Mouse (Mus musculus) kidney, postnatal 0 days (tissue): ENCODE data around the gene Gdf10. TPM values are rescaled to one million over a fixed set of nuclear protein-coding genes. Genes with fewer than 3 reads are reported as not detected.

Experiments
- ATAC-seq: fragments of 200-750 bp; cut with Nextera tagmentation; replicated peaks from 2 replicates; pipeline ENCODE4 v1.8.0; 2017; ENCODE audit warnings: low read depth, moderate number of reproducible peaks, moderate TSS enrichment, moderate library complexity; ENCODE audit not compliant: low FRiP score
- DNase-seq: peaks from one replicate; pipeline ENCODE4 v3.0.0-alpha.2; 2016; ENCODE audit warnings: low spot score
- H3K27ac ChIP-seq: fragments of 300-500 bp; sonication (generic); 2 replicates; pipeline ENCODE4 v1.5.1; 2014; ENCODE audit warnings: mild to moderate bottlenecking
- H3K27me3 ChIP-seq: fragments of 300-500 bp; sonication (generic); 2 replicates; pipeline ENCODE4 v1.6.1; 2014; ENCODE audit warnings: low read length, mixed read lengths; ENCODE audit not compliant: insufficient read depth
- H3K36me3 ChIP-seq: fragments of 300-500 bp; sonication (generic); 2 replicates; pipeline ENCODE4 v1.6.1; 2014; ENCODE audit warnings: low read length, mixed read lengths; ENCODE audit not compliant: insufficient read depth
- H3K4me1 ChIP-seq: fragments of 300-500 bp; sonication (generic); replicated peaks from 2 replicates; pipeline ENCODE4 v1.6.1; 2014; ENCODE audit warnings: antibody characterized with exemption, low read length, mixed read lengths; ENCODE audit not compliant: insufficient read depth
- H3K4me2 ChIP-seq: fragments of 300-500 bp; sonication (generic); 2 replicates; pipeline ENCODE4 v1.6.1; 2014; ENCODE audit warnings: mild to moderate bottlenecking, low read length, moderate library complexity, mixed read lengths
- H3K4me3 ChIP-seq: fragments of 300-500 bp; sonication (generic); replicated peaks from 2 replicates; pipeline ENCODE4 v1.5.1; 2014; ENCODE audit warnings: low read depth, low read length
- H3K9ac ChIP-seq: fragments of 300-500 bp; sonication (generic); 2 replicates; pipeline ENCODE4 v1.6.1; 2014; ENCODE audit warnings: low read depth, low read length
- H3K9me3 ChIP-seq: fragments of 300-500 bp; sonication (generic); replicated peaks from 2 replicates; pipeline ENCODE4 v1.6.1; 2016; ENCODE audit warnings: low read length, inconsistent platforms, mixed read lengths
- CTCF ChIP-seq: IDR thresholded peaks from 2 replicates; pipeline ENCODE4 v1.5.1; 2016; ENCODE audit warnings: antibody characterized with exemption, low read depth, mild to moderate bottlenecking, moderate library complexity
- WGBS: fragments of 180-500 bp; shearing (Covaris S2); extraction: QIAGEN DNeasy Blood & Tissue Kit; methylation state at CpG from one replicate; pipeline ENCODE4 v1.1.7; 2014; 5-methylcytosine and 5-hydroxymethylcytosine counted together
- polyA plus RNA-seq: library from polyadenylated mRNA; unstranded; fragments of >200 nt; fragmentation: Nextera tagmentation; extraction: Ambion mirVana; gene quantifications from 2 replicates; pipeline ENCODE4 v1.2.1, GENCODE M21; 2015

Gene Gdf10
- polyA plus RNA-seq, 1 experiment from 2014 or later: 3.1 TPM

DNA sequence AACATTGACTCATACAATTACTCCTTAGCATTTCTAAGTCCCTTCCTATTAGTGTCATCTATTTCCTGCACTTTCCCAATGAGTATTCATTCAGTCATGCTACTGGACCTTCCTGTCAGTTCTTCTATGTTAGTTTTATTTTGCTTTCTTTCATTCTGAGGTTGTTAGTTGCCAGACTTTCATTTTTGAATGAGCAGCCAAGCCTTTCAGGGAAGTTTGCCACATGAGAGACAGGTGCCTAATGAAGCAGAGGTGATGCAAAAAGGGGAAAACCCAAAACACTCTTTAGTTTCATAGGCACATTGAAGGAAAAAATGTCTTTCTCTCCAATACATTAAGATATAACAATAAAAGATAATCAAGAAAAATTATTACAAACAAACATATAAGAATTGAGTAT lies 18.5 kb upstream of the Gdf10 start:
- Histone ChIP-seq H3K4me3 (no peak overlapping the region), H3K36me3 (no peaks in the 10 kb centered on the region), H3K4me2 (no peak overlapping the region), H3K9ac (no peak overlapping the region), H3K9me3 (no peaks in the 10 kb centered on the region), H3K4me1 (no peaks in the 10 kb centered on the region), H3K27ac (no peak overlapping the region), H3K27me3 (no peaks in the 10 kb centered on the region)
- no peak for TF ChIP-seq CTCF
- ATAC-seq (no peak), DNase-seq (no peak)

DNA sequence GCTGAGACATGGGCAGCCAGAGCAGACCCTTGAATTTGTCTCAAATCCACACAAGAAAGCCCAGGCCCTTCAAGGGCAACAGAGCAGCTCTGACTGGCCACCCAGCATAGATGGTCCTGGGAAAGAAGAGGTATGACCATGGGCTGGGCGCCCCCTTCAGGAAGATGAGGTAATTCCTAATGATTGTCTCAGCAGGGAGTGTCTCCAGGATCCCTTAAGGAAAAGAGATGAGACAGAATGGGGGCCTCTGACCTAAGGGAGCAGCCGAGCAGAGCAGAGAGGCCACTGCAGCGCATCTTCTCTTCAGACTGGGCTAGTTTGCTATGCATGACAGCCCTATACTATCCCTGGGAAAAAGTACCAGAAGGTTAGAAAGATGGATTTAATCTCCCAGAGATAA lies 9.7 kb upstream of the Gdf10 start:
- WGBS: 14% methylated on average over 3 of the region's 3 CpGs
- DNase-seq (peak; percentile 79), ATAC-seq (peak; percentile 54)
- Histone ChIP-seq H3K9ac (no peak overlapping the region), H3K27me3 (peaks cover 5% of the 10 kb centered on the region; the same call in 1 of the 2 replicates), H3K4me2 (no peak overlapping the region), H3K36me3 (no peaks in the 10 kb centered on the region), H3K9me3 (no peaks in the 10 kb centered on the region), H3K4me3 (no peak overlapping the region), H3K27ac (no peak overlapping the region), H3K4me1 (no peaks in the 10 kb centered on the region)
- TF ChIP-seq CTCF: peak; percentile 78

DNA sequence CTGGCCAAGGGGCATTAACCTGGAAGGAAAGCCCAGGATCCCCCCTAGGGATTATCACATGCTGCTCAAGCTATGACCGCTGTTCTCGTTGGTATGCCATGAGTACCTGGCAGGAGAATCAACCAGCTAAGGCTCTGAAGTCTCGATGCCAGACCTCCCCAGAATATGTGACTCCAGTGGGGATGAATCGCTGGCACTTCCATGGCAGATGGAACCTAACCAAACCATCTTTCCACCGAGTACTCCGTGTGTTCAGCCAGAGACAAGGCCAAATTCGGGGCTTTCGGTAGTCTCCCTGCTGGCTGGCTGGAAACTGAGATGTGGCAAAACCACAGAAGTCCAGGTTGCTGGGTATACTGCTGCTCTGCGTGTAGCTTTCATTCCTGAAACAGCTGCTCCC lies 9.2 kb upstream of the Gdf10 start:
- H3K4me2 ChIP-seq: no peak overlapping the region
- H3K27ac ChIP-seq: no peak overlapping the region
- no peaks in the 10 kb centered on the region for H3K36me3 ChIP-seq
- H3K27me3 ChIP-seq: peaks cover 8% of the 10 kb centered on the region; the same call in 1 of the 2 replicates
- H3K4me1 ChIP-seq: no peaks in the 10 kb centered on the region
- DNase-seq: no peak
- H3K4me3 ChIP-seq: no peak overlapping the region
- H3K9ac ChIP-seq: no peak overlapping the region
- ATAC-seq: no peak
- H3K9me3 ChIP-seq: no peaks in the 10 kb centered on the region
- no peak for TF ChIP-seq CTCF
- WGBS: 89% methylated on average over 9 of the region's 9 CpGs

DNA sequence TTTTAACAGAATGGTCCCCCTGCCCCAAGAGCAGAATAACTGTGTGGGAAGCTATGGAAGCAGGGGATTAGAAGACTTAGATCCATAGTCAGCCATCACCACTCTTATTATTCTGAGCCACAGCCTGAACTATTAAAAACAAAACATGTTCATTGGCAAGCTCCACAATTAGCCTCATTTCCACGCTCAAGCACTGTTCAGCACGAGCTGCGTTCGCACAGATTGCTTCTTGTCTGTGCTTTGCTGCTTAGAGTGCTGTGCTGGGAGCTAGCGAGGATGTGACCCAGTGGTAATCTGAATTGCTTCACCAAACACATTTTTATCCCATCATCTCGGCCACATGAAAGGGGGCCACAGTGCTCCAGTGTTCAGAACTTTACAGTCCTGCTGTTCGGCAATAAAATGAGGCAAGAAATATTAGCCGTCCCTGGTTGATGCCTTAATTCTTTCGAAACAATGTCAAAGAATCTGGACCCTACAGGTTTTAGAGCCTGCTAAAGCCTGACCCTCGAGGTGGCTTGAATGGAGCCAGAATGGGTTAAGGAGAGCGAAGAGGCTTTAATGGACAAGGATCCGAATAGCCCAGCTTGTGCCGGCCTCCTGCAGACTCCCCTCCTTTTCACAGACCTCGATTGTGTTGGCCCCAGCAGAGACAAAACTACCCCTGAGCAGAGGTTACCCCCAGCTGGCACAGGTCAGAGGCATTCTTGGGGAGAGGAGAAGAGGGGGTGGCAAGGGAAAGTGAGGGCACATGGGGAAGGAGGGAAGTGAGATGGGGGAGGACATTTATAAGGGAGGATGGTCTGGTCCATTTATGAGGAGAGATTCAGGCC lies 2.4 kb upstream of the Gdf10 start:
- Histone ChIP-seq H3K9me3 (no peaks in the 10 kb centered on the region), H3K27ac (no peak overlapping the region), H3K4me2 (no peak overlapping the region), H3K4me3 (no peak overlapping the region), H3K36me3 (no peaks in the 10 kb centered on the region), H3K4me1 (0 out of 2 replicates have a peak, but pooled peaks cover 3% of the 10 kb centered on the region), H3K9ac (no peak overlapping the region), H3K27me3 (peaks cover 31% of the 10 kb centered on the region)
- ATAC-seq (no peak), DNase-seq (no peak)
- TF ChIP-seq CTCF: no peak
- 37% methylated on average over 14 of the region's 14 CpGs for WGBS

DNA sequence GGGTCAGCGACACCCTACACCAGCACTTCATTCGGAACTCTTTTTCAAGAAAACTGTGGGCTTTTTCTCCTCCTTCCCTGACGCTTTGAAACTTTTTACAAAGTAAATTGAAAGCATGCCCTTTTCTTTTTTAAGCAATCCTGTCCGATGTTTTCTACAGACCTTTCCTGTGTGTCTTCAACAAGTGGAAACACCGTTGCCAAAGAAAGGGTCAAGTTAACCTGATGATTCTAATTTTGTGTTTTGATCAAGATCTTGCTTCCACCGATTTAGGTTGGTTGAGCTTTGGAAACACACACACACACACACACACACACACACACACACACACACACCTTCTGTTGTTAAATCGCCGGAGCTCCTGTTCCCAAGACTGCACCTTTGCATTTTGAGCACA lies 618 bp upstream of the Gdf10 start:
- ATAC-seq (no peak), DNase-seq (no peak)
- Histone ChIP-seq H3K4me3 (peak overlapping the region; percentile 51), H3K27me3 (peaks cover 31% of the 10 kb centered on the region), H3K36me3 (no peaks in the 10 kb centered on the region), H3K4me2 (peak overlapping the region; percentile 96), H3K27ac (no peak overlapping the region), H3K4me1 (0 out of 2 replicates have a peak, but pooled peaks cover 3% of the 10 kb centered on the region), H3K9me3 (no peaks in the 10 kb centered on the region), H3K9ac (0 out of 2 replicates have a peak overlapping the region, but pooled peaks have one; percentile 37)
- no peak for TF ChIP-seq CTCF
- WGBS: 16% methylated on average over 8 of the region's 8 CpGs

DNA sequence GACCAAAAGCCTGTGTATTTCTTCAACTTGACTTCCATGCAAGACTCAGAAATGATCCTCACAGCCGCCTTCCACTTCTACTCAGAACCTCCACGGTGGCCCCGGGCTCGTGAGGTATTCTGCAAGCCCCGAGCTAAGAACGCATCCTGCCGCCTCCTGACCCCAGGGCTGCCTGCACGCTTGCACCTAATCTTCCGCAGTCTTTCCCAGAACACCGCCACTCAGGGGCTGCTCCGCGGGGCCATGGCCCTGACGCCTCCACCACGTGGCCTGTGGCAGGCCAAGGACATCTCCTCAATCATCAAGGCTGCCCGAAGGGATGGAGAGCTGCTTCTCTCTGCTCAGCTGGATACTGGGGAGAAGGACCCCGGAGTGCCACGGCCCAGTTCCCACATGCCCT lies 8.5 kb downstream of the Gdf10 start:
- no peak overlapping the region for H3K4me2 ChIP-seq
- WGBS: 45% methylated on average over 17 of the region's 17 CpGs
- no peak for TF ChIP-seq CTCF
- H3K27me3 ChIP-seq: peaks cover 7% of the 10 kb centered on the region; the same call in 1 of the 2 replicates
- no peaks in the 10 kb centered on the region for H3K9me3 ChIP-seq
- no peaks in the 10 kb centered on the region for H3K4me1 ChIP-seq
- DNase-seq (no peak), ATAC-seq (no peak)
- H3K36me3 ChIP-seq: no peaks in the 10 kb centered on the region
- no peak overlapping the region for H3K9ac ChIP-seq
- H3K4me3 ChIP-seq: no peak overlapping the region
- no peak overlapping the region for H3K27ac ChIP-seq
